Mouse (Mus musculus): ENCODE data around the gene C3ar1. TPM values are rescaled to one million over a fixed set of nuclear protein-coding genes. Genes with fewer than 3 reads are reported as not detected.

The C3ar1 gene
- total RNA-seq, 2 experiments from 2014 or later = 0.46 to 0.91 TPM

- peak; percentile 37 to 47 for DNase-seq (ENCODE audit: low spot score in 2 of 2)
Measured at GRCm38 (mm10) chr6:122800640-122801300, 55.2 kb downstream of the C3ar1 start.

Small RNA genes within 50 kb of the gene (microRNA-seq; reads per million reads assigned to microRNA genes)
- 0.85 to 0.90 reads per million in 2 experiments for gene Mir7231

Other genes starting within 250 kb of the C3ar1 start
- not detected for gene Gdf3, start 246.1 kb downstream of the C3ar1 start, total RNA-seq (2021)
- gene Dppa3, start 229.8 kb downstream of the C3ar1 start, total RNA-seq (2021) = not detected
- gene Nanog, start 148.7 kb downstream of the C3ar1 start, total RNA-seq (2021) = not detected
- 100 to 1,000 TPM; 124 to 130 TPM for gene Slc2a3, start 54.5 kb downstream of the C3ar1 start, total RNA-seq (2021)
- 10 to 100 TPM; 26.1 to 26.3 TPM for gene Foxj2, start 36.2 kb downstream of the C3ar1 start, total RNA-seq (2021)
- 100 to 1,000 TPM; 178 to 191 TPM for gene Necap1, start 18.3 kb upstream of the C3ar1 start, total RNA-seq (2021)
- gene Clec4a1, start 65.7 kb upstream of the C3ar1 start, total RNA-seq (2021) = under 1 TPM; 0.24 to 0.62 TPM
- gene Clec4a3, start 96.4 kb upstream of the C3ar1 start, total RNA-seq (2021) = 1 to 10 TPM; 1.1 to 2.0 TPM
- not detected for gene Clec4a4, start 134.2 kb upstream of the C3ar1 start, total RNA-seq (2021)
- gene Clec4b1, start 193.8 kb upstream of the C3ar1 start, total RNA-seq (2021) = not detected

All from layer of hippocampus, postnatal 14 days (tissue).